Mouse (Mus musculus): ENCODE data around the gene Fam19a1. TPM values are rescaled to one million over a fixed set of nuclear protein-coding genes. Genes with fewer than 3 reads are reported as not detected.

Gene Fam19a1
- 12.3 and 13.4 TPM in 2 replicates for polyA plus RNA-seq (2012; rRNA removed)

GRCm38 (mm10) chr6:96112854-96113253, at the start of gene Fam19a1:
Fam19a1 (plus strand) TSS chr6:96113154.

GRCm38 (mm10) chr6:96165818-96166379, 52.9 kb downstream of the Fam19a1 start, which contains the start of gene 1700123L14Rik:
1700123L14Rik (minus strand) TSS chr6:96166243.

Other genes starting within 250 kb of the Fam19a1 start
- gene 1700123L14Rik, start 53.1 kb downstream of the Fam19a1 start, polyA plus RNA-seq (2012; rRNA removed) = not detected in 2 replicates